Mouse (Mus musculus): ENCODE results near the gene Olfr1160.

- TF ChIP-seq GATA1 (IDR thresholded peaks at IDR 0.05; ENCODE audit: low read length) (no peak), TAL1 (IDR thresholded peaks at IDR 0.05; ENCODE audit: low read length) (no peak)
Observed at GRCm38 (mm10) chr2:88037599-88037998, 29.5 kb upstream of the Olfr1160 start, which contains the start of gene Olfr73.
